Mouse (Mus musculus): ENCODE measurements around the gene Prc1.

- TF ChIP-seq EP300 (IDR thresholded peaks at IDR 0.05; ENCODE audit: low read depth) (no peak), CTCF (IDR thresholded peaks at IDR 0.05; ENCODE audit: low read depth) (no peak)
Measured at GRCm38 (mm10) chr7:80357156-80357555, 62.9 kb downstream of the Prc1 start.

All from liver, embryonic 14.5 days (tissue).